Mouse (Mus musculus) kidney, embryonic 14.5 days (tissue): ENCODE measurements at regions not wholly inside any gene's neighbourhood (a gene's known extent, or its start where the extent isn't known, plus 50 kb on each side); places are given as distances from the start of the nearest gene placed in this dataset.

Experiments used
- ATAC-seq: fragments of 200-750 bp; cut with Nextera tagmentation; 2 replicates; pipeline ENCODE4 v1.8.0; 2017; ENCODE audit warnings: moderate number of reproducible peaks, mild to moderate bottlenecking, moderate TSS enrichment, moderate library complexity; ENCODE audit not compliant: low FRiP score, low TSS enrichment
- H3K27ac ChIP-seq: fragments of 300-500 bp; sonication (generic); 2 replicates; pipeline ENCODE4 v1.5.1; 2014; ENCODE audit warnings: low read depth, mild to moderate bottlenecking, low read length, moderate library complexity, mixed read lengths
- H3K27me3 ChIP-seq: fragments of 300-500 bp; sonication (generic); 2 replicates; pipeline ENCODE4 v1.6.1; 2014; ENCODE audit warnings: mild to moderate bottlenecking, low read length; ENCODE audit not compliant: control insufficient read depth, insufficient read depth
- H3K36me3 ChIP-seq: fragments of 300-500 bp; sonication (generic); 2 replicates; pipeline ENCODE4 v1.6.1; 2014; ENCODE audit warnings: low read length, mixed read lengths; ENCODE audit not compliant: control insufficient read depth, insufficient read depth
- H3K4me1 ChIP-seq: fragments of 300-500 bp; sonication (generic); 2 replicates; pipeline ENCODE4 v1.6.1; 2014; ENCODE audit warnings: low read length, mixed read lengths; ENCODE audit not compliant: control insufficient read depth, insufficient read depth
- H3K4me2 ChIP-seq: fragments of 300-500 bp; sonication (generic); replicated peaks from 2 replicates; pipeline ENCODE4 v1.6.1; 2014; ENCODE audit warnings: low read depth, mild to moderate bottlenecking, low read length
- H3K4me3 ChIP-seq: fragments of 300-500 bp; sonication (generic); 2 replicates; pipeline ENCODE4 v1.5.1; 2014; ENCODE audit warnings: mild to moderate bottlenecking, low read length
- H3K9ac ChIP-seq: fragments of 300-500 bp; sonication (generic); 2 replicates; pipeline ENCODE4 v1.6.1; 2014; ENCODE audit warnings: low read depth, mild to moderate bottlenecking, low read length, moderate library complexity
- H3K9me3 ChIP-seq: fragments of 300-500 bp; sonication (generic); 2 replicates; pipeline ENCODE4 v1.6.1; 2016; ENCODE audit warnings: low read length; ENCODE audit not compliant: control insufficient read depth
- WGBS: fragments of 180-500 bp; shearing (Covaris S2); extraction: QIAGEN DNeasy Blood & Tissue Kit; methylation state at CpG from one replicate; pipeline ENCODE4 v1.1.7; 2014; 5-methylcytosine and 5-hydroxymethylcytosine counted together

GRCm38 (mm10) chr16:30784261-30784660, 184.7 kb downstream of the Fam43a start:
- ATAC-seq, result no peak
- no peaks in the 10 kb centered on the region for H3K4me1 ChIP-seq
- H3K9me3 ChIP-seq, result no peaks in the 10 kb centered on the region
- 91% methylated on average over 5 of the region's 5 CpGs for WGBS
- H3K36me3 ChIP-seq, result no peaks in the 10 kb centered on the region
- no peak overlapping the region for H3K9ac ChIP-seq
- no peak overlapping the region for H3K4me2 ChIP-seq
- H3K27me3 ChIP-seq, result no peaks in the 10 kb centered on the region
- H3K4me3 ChIP-seq, result no peak overlapping the region
- H3K27ac ChIP-seq, result no peak overlapping the region

GRCm38 (mm10) chr16:30784949-30785348, 185.4 kb downstream of the Fam43a start:
- H3K36me3 ChIP-seq, result no peaks in the 10 kb centered on the region
- no peak for ATAC-seq
- 74% methylated on average over 1 of the region's 1 CpGs for whole genome bisulfite sequencing
- H3K4me2 ChIP-seq, result no peak overlapping the region
- H3K4me1 ChIP-seq, result peaks cover 4% of the 10 kb centered on the region
- H3K4me3 ChIP-seq, result no peak overlapping the region
- no peak overlapping the region for H3K27ac ChIP-seq
- no peak overlapping the region for H3K9ac ChIP-seq
- H3K27me3 ChIP-seq, result no peaks in the 10 kb centered on the region
- no peaks in the 10 kb centered on the region for H3K9me3 ChIP-seq

- Histone ChIP-seq H3K27ac (no peak overlapping the region), H3K9me3 (no peaks in the 10 kb centered on the region), H3K4me1 (peaks cover 15% of the 10 kb centered on the region), H3K4me2 (no peak overlapping the region), H3K9ac (no peak overlapping the region), H3K36me3 (no peaks in the 10 kb centered on the region), H3K4me3 (no peak overlapping the region), H3K27me3 (no peaks in the 10 kb centered on the region)
- ATAC-seq, result no peak
- 92% methylated on average over 3 of the region's 3 CpGs for WGBS
These were observed 186.5 kb downstream of the Fam43a start for GRCm38 (mm10) chr16:30786060-30786459.

DNA sequence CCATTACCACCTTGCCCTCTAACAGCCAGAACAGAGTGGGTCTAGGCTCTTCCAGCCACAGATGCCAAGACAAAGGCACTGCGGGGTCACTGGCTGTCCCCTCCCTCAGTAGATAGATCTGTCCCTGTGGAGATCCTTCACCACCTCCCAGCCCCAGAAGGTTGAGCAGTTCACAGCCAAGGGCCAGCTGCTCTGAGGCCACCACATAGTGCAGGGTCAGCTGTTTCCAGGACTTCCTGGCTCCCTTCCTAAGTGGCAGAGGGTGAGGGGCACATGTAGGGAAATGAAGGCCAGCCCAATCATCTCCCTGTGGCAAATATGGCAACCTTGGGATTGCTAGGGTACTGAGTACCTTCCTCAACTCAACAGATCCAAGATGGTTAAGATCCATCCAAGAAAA, 187.8 kb downstream of the Fam43a start:
- Histone ChIP-seq H3K27ac (no peak overlapping the region), H3K36me3 (no peaks in the 10 kb centered on the region), H3K27me3 (no peaks in the 10 kb centered on the region), H3K4me2 (no peak overlapping the region), H3K4me3 (no peak overlapping the region), H3K9ac (no peak overlapping the region), H3K9me3 (no peaks in the 10 kb centered on the region), H3K4me1 (peaks cover 22% of the 10 kb centered on the region)
- WGBS, result 96% methylated on average over 1 of the region's 1 CpGs
- no peak for ATAC-seq

- H3K27ac ChIP-seq, result no peak overlapping the region
These were observed 188.8 kb downstream of the Fam43a start for GRCm38 (mm10) chr16:30788321-30788781.

GRCm38 (mm10) chr16:30788944-30789781, 189.6 kb downstream of the Fam43a start:
- no peaks in the 10 kb centered on the region for H3K27me3 ChIP-seq
- no peak overlapping the region for H3K27ac ChIP-seq
- H3K36me3 ChIP-seq, result no peaks in the 10 kb centered on the region
- no peak overlapping the region for H3K9ac ChIP-seq
- H3K9me3 ChIP-seq, result no peaks in the 10 kb centered on the region
- H3K4me1 ChIP-seq, result peaks cover 22% of the 10 kb centered on the region
- H3K4me2 ChIP-seq, result no peak overlapping the region
- WGBS, result 89% methylated on average over 15 of the region's 15 CpGs
- H3K4me3 ChIP-seq, result no peak overlapping the region
- no peak for ATAC-seq

More at GRCm38 (mm10) chr16:30788321-30788781, 188.8 kb downstream of the Fam43a start:
- H3K9ac ChIP-seq, result no peak overlapping the region
- WGBS, result 84% methylated on average over 11 of the region's 11 CpGs
- H3K4me2 ChIP-seq, result no peak overlapping the region
- peaks cover 22% of the 10 kb centered on the region for H3K4me1 ChIP-seq
- no peaks in the 10 kb centered on the region for H3K9me3 ChIP-seq
- H3K4me3 ChIP-seq, result no peak overlapping the region
- no peaks in the 10 kb centered on the region for H3K27me3 ChIP-seq
- H3K36me3 ChIP-seq, result no peaks in the 10 kb centered on the region
- ATAC-seq, result no peak

DNA sequence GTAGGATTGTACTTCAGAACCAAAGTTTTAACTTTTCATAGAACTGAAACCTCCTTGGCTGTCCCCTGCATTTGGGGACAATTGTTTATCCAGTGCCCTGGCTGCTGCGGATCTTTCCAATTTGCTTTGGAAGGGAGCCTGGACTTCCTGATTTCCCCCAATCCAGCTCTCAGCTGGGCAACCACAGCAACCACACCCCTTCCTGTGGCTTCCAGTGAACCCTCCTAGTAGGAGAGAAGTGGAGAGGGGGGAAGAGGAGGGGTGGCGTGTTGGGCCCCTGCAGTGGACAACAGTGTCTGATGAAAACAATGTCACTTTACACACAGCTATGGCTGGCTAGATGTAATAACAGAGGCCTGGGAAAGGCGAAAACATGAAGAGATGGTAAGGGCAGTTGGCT, 190.5 kb downstream of the Fam43a start:
- no peak overlapping the region for H3K4me3 ChIP-seq
- H3K4me1 ChIP-seq, result peaks cover 22% of the 10 kb centered on the region
- ATAC-seq, result no peak
- no peaks in the 10 kb centered on the region for H3K36me3 ChIP-seq
- peak overlapping the region; percentile 76; the same call in 1 of the 2 replicates for H3K27ac ChIP-seq
- WGBS, result 44% methylated on average over 3 of the region's 3 CpGs
- no peak overlapping the region for H3K4me2 ChIP-seq
- H3K27me3 ChIP-seq, result no peaks in the 10 kb centered on the region
- H3K9me3 ChIP-seq, result no peaks in the 10 kb centered on the region
- no peak overlapping the region for H3K9ac ChIP-seq

- Histone ChIP-seq H3K9ac (no peak overlapping the region), H3K4me2 (no peak overlapping the region)
- WGBS, result 26% methylated on average over 4 of the region's 4 CpGs
These were observed 191.1 kb downstream of the Fam43a start for GRCm38 (mm10) chr16:30790551-30791001.

More at GRCm38 (mm10) chr16:30790551-30791001, 191.1 kb downstream of the Fam43a start:
- Histone ChIP-seq H3K9me3 (no peaks in the 10 kb centered on the region), H3K4me1 (peaks cover 22% of the 10 kb centered on the region), H3K4me3 (no peak overlapping the region), H3K27ac (peak overlapping the region; percentile 76; the same call in 1 of the 2 replicates), H3K27me3 (no peaks in the 10 kb centered on the region), H3K36me3 (no peaks in the 10 kb centered on the region)
- ATAC-seq, result peak; percentile 49; the same call in 1 of the 2 replicates
